Mouse (Mus musculus) embryonic facial prominence, embryonic 12.5 days (tissue): ENCODE measurements at regions not wholly inside any gene's neighbourhood (a gene's known extent, or its start where the extent isn't known, plus 50 kb on each side); places are given as distances from the start of the nearest gene placed in this dataset.

Experiments
- ATAC-seq: fragments of 200-750 bp; cut with Nextera tagmentation; 2 replicates; pipeline ENCODE4 v1.8.0; 2017; ENCODE audit not compliant: insufficient number of reproducible peaks, insufficient read depth, low FRiP score, low TSS enrichment
- H3K27ac ChIP-seq: fragments of 300-500 bp; sonication (generic); 2 replicates; pipeline ENCODE4 v1.5.1; 2016; ENCODE audit warnings: mild to moderate bottlenecking
- H3K27me3 ChIP-seq: fragments of 300-500 bp; sonication (generic); 2 replicates; pipeline ENCODE4 v1.6.1; 2016; ENCODE audit warnings: mild to moderate bottlenecking, moderate library complexity
- H3K36me3 ChIP-seq: fragments of 300-500 bp; sonication (generic); 2 replicates; pipeline ENCODE4 v1.6.1; 2016; ENCODE audit warnings: mild to moderate bottlenecking
- H3K4me1 ChIP-seq: fragments of 300-500 bp; sonication (generic); 2 replicates; pipeline ENCODE4 v1.6.1; 2016
- H3K4me2 ChIP-seq: fragments of 300-500 bp; sonication (generic); replicated peaks from 2 replicates; pipeline ENCODE4 v1.6.1; 2016; ENCODE audit warnings: mild to moderate bottlenecking, moderate library complexity
- H3K4me3 ChIP-seq: fragments of 300-500 bp; sonication (generic); 2 replicates; pipeline ENCODE4 v1.5.1; 2016; ENCODE audit warnings: mild to moderate bottlenecking
- H3K9ac ChIP-seq: fragments of 300-500 bp; sonication (generic); 2 replicates; pipeline ENCODE4 v1.6.1; 2016; ENCODE audit warnings: mild to moderate bottlenecking, moderate library complexity
- H3K9me3 ChIP-seq: fragments of 300-500 bp; sonication (generic); 2 replicates; pipeline ENCODE4 v1.6.1; 2016; ENCODE audit warnings: mild to moderate bottlenecking, moderate library complexity
- WGBS: fragments of 180-500 bp; shearing (Covaris S2); methylation state at CpG from one replicate; pipeline ENCODE4 v1.1.7; 2016; 5-methylcytosine and 5-hydroxymethylcytosine counted together

- Histone ChIP-seq H3K4me2 (no peak overlapping the region), H3K4me3 (no peak overlapping the region), H3K27me3 (no peaks in the 10 kb centered on the region), H3K9me3 (no peaks in the 10 kb centered on the region), H3K36me3 (no peaks in the 10 kb centered on the region), H3K4me1 (no peaks in the 10 kb centered on the region), H3K27ac (no peak overlapping the region), H3K9ac (no peak overlapping the region)
- ATAC-seq, result no peak
- 55% methylated on average over 3 of the region's 3 CpGs for WGBS
Measured at GRCm38 (mm10) chr1:55946786-55947549, 541.2 kb downstream of the Plcl1 start.

GRCm38 (mm10) chr1:55947618-55948283, 542.0 kb downstream of the Plcl1 start:
- Histone ChIP-seq H3K4me1 (no peaks in the 10 kb centered on the region), H3K27me3 (no peaks in the 10 kb centered on the region), H3K9me3 (no peaks in the 10 kb centered on the region), H3K36me3 (no peaks in the 10 kb centered on the region), H3K4me2 (no peak overlapping the region), H3K9ac (no peak overlapping the region), H3K27ac (no peak overlapping the region), H3K4me3 (no peak overlapping the region)
- ATAC-seq, result no peak
- WGBS, result 87% methylated on average over 5 of the region's 5 CpGs

- ATAC-seq, result no peak
- Histone ChIP-seq H3K27me3 (no peaks in the 10 kb centered on the region), H3K9ac (no peak overlapping the region), H3K36me3 (no peaks in the 10 kb centered on the region), H3K27ac (no peak overlapping the region), H3K9me3 (no peaks in the 10 kb centered on the region), H3K4me2 (no peak overlapping the region), H3K4me3 (no peak overlapping the region), H3K4me1 (no peaks in the 10 kb centered on the region)
- 74% methylated on average over 4 of the region's 4 CpGs for WGBS
Measured at GRCm38 (mm10) chr1:55949606-55950005, 543.9 kb downstream of the Plcl1 start.

- Histone ChIP-seq H3K4me3 (no peak overlapping the region), H3K4me1 (no peaks in the 10 kb centered on the region), H3K36me3 (no peaks in the 10 kb centered on the region), H3K9me3 (no peaks in the 10 kb centered on the region), H3K27me3 (0 out of 2 replicates have a peak, but pooled peaks cover 4% of the 10 kb centered on the region), H3K9ac (no peak overlapping the region), H3K27ac (no peak overlapping the region), H3K4me2 (0 out of 2 replicates have a peak overlapping the region, but pooled peaks have one; percentile 11)
- ATAC-seq, result no peak
- WGBS, result 61% methylated on average over 11 of the region's 11 CpGs
Measured at GRCm38 (mm10) chr1:55957804-55958445, 552.2 kb downstream of the Plcl1 start.

GRCm38 (mm10) chr1:55960291-55960690, 554.6 kb downstream of the Plcl1 start:
- H3K4me1 ChIP-seq, result no peaks in the 10 kb centered on the region
- no peaks in the 10 kb centered on the region for H3K9me3 ChIP-seq
- H3K36me3 ChIP-seq, result no peaks in the 10 kb centered on the region
- H3K4me2 ChIP-seq, result no peak overlapping the region
- 0 out of 2 replicates have a peak, but pooled peaks cover 4% of the 10 kb centered on the region for H3K27me3 ChIP-seq
- H3K4me3 ChIP-seq, result no peak overlapping the region
- ATAC-seq, result no peak
- no peak overlapping the region for H3K27ac ChIP-seq
- H3K9ac ChIP-seq, result no peak overlapping the region
- 15% methylated on average over 6 of the region's 6 CpGs for WGBS

- no peak overlapping the region for H3K9ac ChIP-seq
- 77% methylated on average over 5 of the region's 5 CpGs for WGBS
- no peaks in the 10 kb centered on the region for H3K9me3 ChIP-seq
- no peak overlapping the region for H3K4me3 ChIP-seq
- no peak overlapping the region for H3K27ac ChIP-seq
- 0 out of 2 replicates have a peak, but pooled peaks cover 4% of the 10 kb centered on the region for H3K27me3 ChIP-seq
- H3K4me1 ChIP-seq, result no peaks in the 10 kb centered on the region
- no peak for ATAC-seq
- no peaks in the 10 kb centered on the region for H3K36me3 ChIP-seq
- no peak overlapping the region for H3K4me2 ChIP-seq
Measured at GRCm38 (mm10) chr1:55963867-55964266, 558.1 kb downstream of the Plcl1 start.

- Histone ChIP-seq H3K9me3 (no peaks in the 10 kb centered on the region), H3K36me3 (no peaks in the 10 kb centered on the region), H3K4me1 (no peaks in the 10 kb centered on the region), H3K27ac (no peak overlapping the region), H3K4me2 (no peak overlapping the region), H3K9ac (no peak overlapping the region), H3K4me3 (no peak overlapping the region), H3K27me3 (0 out of 2 replicates have a peak, but pooled peaks cover 2% of the 10 kb centered on the region)
- WGBS, result 86% methylated on average over 2 of the region's 2 CpGs
- no peak for ATAC-seq
Measured at GRCm38 (mm10) chr1:55966273-55966672, 560.6 kb downstream of the Plcl1 start.

- H3K27me3 ChIP-seq, result no peaks in the 10 kb centered on the region
- H3K36me3 ChIP-seq, result no peaks in the 10 kb centered on the region
- H3K4me2 ChIP-seq, result no peak overlapping the region
- H3K4me1 ChIP-seq, result no peaks in the 10 kb centered on the region
- no peak overlapping the region for H3K4me3 ChIP-seq
- 83% methylated on average over 7 of the region's 7 CpGs for WGBS
- no peaks in the 10 kb centered on the region for H3K9me3 ChIP-seq
- no peak overlapping the region for H3K27ac ChIP-seq
- ATAC-seq, result no peak
- no peak overlapping the region for H3K9ac ChIP-seq
Measured at GRCm38 (mm10) chr1:55967869-55968268, 562.1 kb downstream of the Plcl1 start.

GRCm38 (mm10) chr1:55977796-55978195, 572.1 kb downstream of the Plcl1 start:
- Histone ChIP-seq H3K27me3 (no peaks in the 10 kb centered on the region), H3K4me1 (no peaks in the 10 kb centered on the region), H3K36me3 (no peaks in the 10 kb centered on the region), H3K4me3 (no peak overlapping the region), H3K9me3 (no peaks in the 10 kb centered on the region), H3K4me2 (no peak overlapping the region), H3K27ac (no peak overlapping the region), H3K9ac (no peak overlapping the region)
- no peak for ATAC-seq
- 83% methylated on average over 3 of the region's 3 CpGs for WGBS

GRCm38 (mm10) chr1:55983522-55984066, 577.9 kb downstream of the Plcl1 start:
- Histone ChIP-seq H3K27me3 (no peaks in the 10 kb centered on the region), H3K36me3 (no peaks in the 10 kb centered on the region), H3K4me2 (no peak overlapping the region), H3K4me3 (no peak overlapping the region), H3K4me1 (no peaks in the 10 kb centered on the region), H3K9ac (no peak overlapping the region), H3K27ac (no peak overlapping the region), H3K9me3 (no peaks in the 10 kb centered on the region)
- ATAC-seq, result no peak
- WGBS, result 68% methylated on average over 5 of the region's 5 CpGs

GRCm38 (mm10) chr1:55997074-55997473, 591.4 kb downstream of the Plcl1 start:
- Histone ChIP-seq H3K27ac (no peak overlapping the region), H3K4me2 (no peak overlapping the region), H3K27me3 (no peaks in the 10 kb centered on the region), H3K9me3 (no peaks in the 10 kb centered on the region), H3K4me1 (no peaks in the 10 kb centered on the region), H3K36me3 (no peaks in the 10 kb centered on the region), H3K4me3 (no peak overlapping the region), H3K9ac (no peak overlapping the region)
- WGBS, result 44% methylated on average over 6 of the region's 6 CpGs
- ATAC-seq, result no peak
